12 mouse cellular contexts compared by ENCODE assay signal in genomic region chr8:11628506-11629132, GRCm38 (mm10). TPM values are rescaled to one million over a fixed set of nuclear protein-coding genes. Genes with fewer than 3 reads are reported as not detected.
DNase-seq lines count a peak whose midpoint lies in the region; ATAC-seq and TF ChIP-seq lines count a peak whose summit lies in the region.
"Had no signal": no experiment of that assay in that cellular context is flagged by ENCODE, and none has a peak within 500 bp of the region (broad histone marks: within the 10 kb centered on the region; RNA-seq: fewer than 3 reads in every experiment).

No protein-coding gene starts in this region.

- no peaks in the 10 kb centered on the region for H3K9me3 ChIP-seq in intestine, postnatal 0 days (ENCODE audit: control insufficient read depth)
- no peaks in the 10 kb centered on the region for H3K9me3 ChIP-seq in intestine, embryonic 16.5 days (ENCODE audit: control insufficient read depth, low read length)
- H3K9me3 ChIP-seq in kidney, embryonic 16.5 days (ENCODE audit: low read length) = no peaks in the 10 kb centered on the region
- no peaks in the 10 kb centered on the region for H3K9me3 ChIP-seq in forebrain, embryonic 11.5 days (ENCODE audit: control insufficient read depth, low read length)
- H3K9me3 ChIP-seq: neural tube, embryonic 15.5 days had no signal

- DNase-seq in cerebellum, adult 9-11 months = peak; percentile 33
- peak; percentile 35 to 62 for DNase-seq in layer of hippocampus, adult 8-10 months (ENCODE audit: low spot score in 2 of 2)
- peak; percentile 55 to 73 for DNase-seq in right cerebral cortex, postnatal 36 days (ENCODE audit: low spot score in 2 of 2)
- DNase-seq in forebrain, embryonic 11.5 days (ENCODE audit: low spot score) = no peak
- DNase-seq: lung, postnatal 36 days had no signal

- 0 out of 2 replicates have a peak overlapping the region, but pooled peaks have one; percentile 8 for H3K27ac ChIP-seq in intestine, postnatal 0 days (ENCODE audit: low read depth, low read length)
- H3K27ac ChIP-seq in intestine, embryonic 16.5 days (ENCODE audit: low read length) = no peak overlapping the region
- no peak overlapping the region for H3K27ac ChIP-seq in kidney, embryonic 16.5 days (ENCODE audit: low read length)
- H3K27ac ChIP-seq in forebrain, embryonic 11.5 days (ENCODE audit: low read depth, low read length) = no peak overlapping the region
- H3K27ac ChIP-seq: hindbrain, embryonic 14.5 days; neural tube, embryonic 15.5 days had no signal

- H3K4me2 ChIP-seq in intestine, postnatal 0 days (replicated peaks; ENCODE audit: low read depth) = no peak overlapping the region
- no peak overlapping the region for H3K4me2 ChIP-seq in intestine, embryonic 16.5 days (ENCODE audit: low read depth, low read length)
- H3K4me2 ChIP-seq in kidney, embryonic 16.5 days (replicated peaks; ENCODE audit: low read depth, low read length) = no peak overlapping the region
- no peak overlapping the region for H3K4me2 ChIP-seq in forebrain, embryonic 11.5 days (ENCODE audit: low read depth, low read length, severe bottlenecking)
- H3K4me2 ChIP-seq: hindbrain, embryonic 14.5 days; neural tube, embryonic 15.5 days had no signal

- H3K4me3 ChIP-seq in intestine, postnatal 0 days (ENCODE audit: low read depth, low read length) = no peak overlapping the region
- no peak overlapping the region for H3K4me3 ChIP-seq in intestine, embryonic 16.5 days (ENCODE audit: low read length)
- H3K4me3 ChIP-seq in kidney, embryonic 16.5 days (ENCODE audit: low read length) = no peak overlapping the region
- no peak overlapping the region for H3K4me3 ChIP-seq in forebrain, embryonic 11.5 days (ENCODE audit: low read depth, low read length)
- H3K4me3 ChIP-seq: neural tube, embryonic 15.5 days had no signal

- no peaks in the 10 kb centered on the region for H3K4me1 ChIP-seq in intestine, postnatal 0 days (replicated peaks; ENCODE audit: control insufficient read depth, insufficient read depth, low read length)
- peaks cover 13% of the 10 kb centered on the region for H3K4me1 ChIP-seq in intestine, embryonic 16.5 days (ENCODE audit: control insufficient read depth, insufficient read depth, low read length)
- H3K4me1 ChIP-seq in kidney, embryonic 16.5 days (ENCODE audit: insufficient read depth, low read length) = peaks cover 24% of the 10 kb centered on the region
- peaks cover 11% of the 10 kb centered on the region for H3K4me1 ChIP-seq in forebrain, embryonic 11.5 days (replicated peaks; ENCODE audit: control insufficient read depth, insufficient read depth, low read length)

- TF ChIP-seq CTCF in intestine, postnatal 0 days (IDR thresholded peaks at IDR 0.05; ENCODE audit: low read depth) = no peak

- WGBS in intestine, postnatal 0 days = 82% methylated on average over 7 of the region's 7 CpGs
- 85% methylated on average over 7 of the region's 7 CpGs for WGBS in intestine, embryonic 16.5 days
- 76% methylated on average over 7 of the region's 7 CpGs for WGBS in kidney, embryonic 16.5 days
- WGBS in forebrain, embryonic 11.5 days = 87% methylated on average over 7 of the region's 7 CpGs

- H3K9ac ChIP-seq in intestine, postnatal 0 days (ENCODE audit: low read depth, low read length) = no peak overlapping the region
- no peak overlapping the region for H3K9ac ChIP-seq in intestine, embryonic 16.5 days (ENCODE audit: low read depth, low read length)
- no peak overlapping the region for H3K9ac ChIP-seq in kidney, embryonic 16.5 days (replicated peaks; ENCODE audit: low read length)
- no peak overlapping the region for H3K9ac ChIP-seq in forebrain, embryonic 11.5 days (ENCODE audit: low read length)
- H3K9ac ChIP-seq: hindbrain, embryonic 14.5 days; neural tube, embryonic 15.5 days had no signal

- H3K36me3 ChIP-seq in intestine, postnatal 0 days (ENCODE audit: control insufficient read depth, insufficient read depth) = peaks cover 30% of the 10 kb centered on the region
- H3K36me3 ChIP-seq in intestine, embryonic 16.5 days (ENCODE audit: control insufficient read depth, insufficient read depth, low read length) = peaks cover 8% of the 10 kb centered on the region; the same call in 1 of the 2 replicates
- peaks cover 52% of the 10 kb centered on the region for H3K36me3 ChIP-seq in kidney, embryonic 16.5 days (ENCODE audit: insufficient read depth, low read length)
- H3K36me3 ChIP-seq in forebrain, embryonic 11.5 days (ENCODE audit: control insufficient read depth, insufficient read depth, low read length) = peaks cover 14% of the 10 kb centered on the region; the same call in 1 of the 2 replicates

- H3K27me3 ChIP-seq in intestine, postnatal 0 days (replicated peaks; ENCODE audit: control insufficient read depth, insufficient read depth, low read length) = no peaks in the 10 kb centered on the region
- no peaks in the 10 kb centered on the region for H3K27me3 ChIP-seq in intestine, embryonic 16.5 days (replicated peaks; ENCODE audit: control insufficient read depth, insufficient read depth, low read length)
- H3K27me3 ChIP-seq in kidney, embryonic 16.5 days (ENCODE audit: insufficient read depth, low read length) = no peaks in the 10 kb centered on the region
- no peaks in the 10 kb centered on the region for H3K27me3 ChIP-seq in forebrain, embryonic 11.5 days (ENCODE audit: control insufficient read depth, insufficient read depth, low read length)
- H3K27me3 ChIP-seq: CH12.LX; neural tube, embryonic 15.5 days had no signal

- ATAC-seq in intestine, postnatal 0 days = no peak
- no peak for ATAC-seq in intestine, embryonic 16.5 days
- no peak for ATAC-seq in kidney, embryonic 16.5 days (ENCODE audit: low FRiP score, low TSS enrichment)
- ATAC-seq in monocyte, adult 5-6 weeks (replicated peaks; ENCODE audit: insufficient number of reproducible peaks, low FRiP score, low TSS enrichment, poor library complexity, severe bottlenecking) = no peak
- no peak for ATAC-seq in forebrain, embryonic 11.5 days (replicated peaks; ENCODE audit: low FRiP score)

RNA-seq across cellular contexts. Expression of gene Ankrd10, which starts 6.9 kb away (rescaled TPM):
- polyA plus RNA-seq in intestine, postnatal 0 days (2015; fragmentation: Nextera tagmentation; extraction: Ambion mirVana) = 24.2 and 25.5 TPM in 2 replicates
- polyA plus RNA-seq in intestine, embryonic 16.5 days (2015; fragmentation: Nextera tagmentation; extraction: Ambion mirVana) = 68.9 and 73.5 TPM in 2 replicates
- total RNA-seq in layer of hippocampus, adult 8-10 months (2022) = 10 to 100 TPM; 51.0 to 76.2 (median 67.2) TPM
- 108 and 112 TPM in 2 replicates for polyA plus RNA-seq in kidney, embryonic 16.5 days (2015; fragmentation: Nextera tagmentation; extraction: Ambion mirVana)
- 48.7 to 67.5 TPM (median 49.7 TPM) in 3 replicates for total RNA-seq in monocyte, adult 5-6 weeks (2017)
- polyA plus RNA-seq in forebrain, embryonic 11.5 days (2014; fragmentation: Nextera tagmentation; extraction: Ambion mirVana) = 133 and 143 TPM in 2 replicates
